Mouse (Mus musculus) hindbrain, embryonic 11.5 days (tissue): ENCODE results near the gene Vstm4. TPM values are rescaled to one million over a fixed set of nuclear protein-coding genes. Genes with fewer than 3 reads are reported as not detected.

Experiments
- ATAC-seq: fragments of 200-750 bp; cut with Nextera tagmentation; 2 replicates; pipeline ENCODE4 v1.8.0; 2017; ENCODE audit warnings: mild to moderate bottlenecking, moderate TSS enrichment, moderate library complexity; ENCODE audit not compliant: low FRiP score
- DNase-seq: peaks from one replicate; pipeline ENCODE4 v3.0.0-alpha.2; 2015; ENCODE audit warnings: low spot score
- H3K27ac ChIP-seq: fragments of 300-500 bp; sonication (generic); 2 replicates; pipeline ENCODE4 v1.5.1; 2014; ENCODE audit warnings: mild to moderate bottlenecking, low read depth, low read length
- H3K27me3 ChIP-seq: fragments of 300-500 bp; sonication (generic); 2 replicates; pipeline ENCODE4 v1.6.1; 2014; ENCODE audit warnings: mild to moderate bottlenecking, low read length, moderate library complexity, mixed read lengths; ENCODE audit not compliant: control insufficient read depth, insufficient read depth
- H3K36me3 ChIP-seq: fragments of 300-500 bp; sonication (generic); 2 replicates; pipeline ENCODE4 v1.6.1; 2014; ENCODE audit warnings: mild to moderate bottlenecking, low read length, moderate library complexity, mixed read lengths; ENCODE audit not compliant: control insufficient read depth, insufficient read depth
- H3K4me1 ChIP-seq: fragments of 300-500 bp; sonication (generic); replicated peaks from 2 replicates; pipeline ENCODE4 v1.6.1; 2014; ENCODE audit warnings: low read length, mixed read lengths; ENCODE audit not compliant: control insufficient read depth, insufficient read depth
- H3K4me2 ChIP-seq: fragments of 300-500 bp; sonication (generic); replicated peaks from 2 replicates; pipeline ENCODE4 v1.6.1; 2014; ENCODE audit warnings: mild to moderate bottlenecking, low read depth, low read length
- H3K4me3 ChIP-seq: fragments of 300-500 bp; sonication (generic); 2 replicates; pipeline ENCODE4 v1.5.1; 2014; ENCODE audit warnings: low read depth, low read length
- H3K9ac ChIP-seq: fragments of 300-500 bp; sonication (generic); 2 replicates; pipeline ENCODE4 v1.6.1; 2014; ENCODE audit warnings: low read depth, low read length
- H3K9me3 ChIP-seq: fragments of 300-500 bp; sonication (generic); 2 replicates; pipeline ENCODE4 v1.6.1; 2016; ENCODE audit warnings: low read length; ENCODE audit not compliant: control insufficient read depth
- whole genome bisulfite sequencing: fragments of 180-500 bp; shearing (Covaris S2); extraction: QIAGEN DNeasy Blood & Tissue Kit; methylation state at CpG from one replicate; pipeline ENCODE4 v1.1.7; 2014; 5-methylcytosine and 5-hydroxymethylcytosine counted together
- polyA plus RNA-seq: library from polyadenylated mRNA; unstranded; fragments of >200 nt; fragmentation: Nextera tagmentation; extraction: Ambion mirVana; gene quantifications from 2 replicates; pipeline ENCODE4 v1.2.1, GENCODE M21; 2014

Gene Vstm4
- polyA plus RNA-seq, 1 experiment from 2014 or later: 3.3 TPM

DNA sequence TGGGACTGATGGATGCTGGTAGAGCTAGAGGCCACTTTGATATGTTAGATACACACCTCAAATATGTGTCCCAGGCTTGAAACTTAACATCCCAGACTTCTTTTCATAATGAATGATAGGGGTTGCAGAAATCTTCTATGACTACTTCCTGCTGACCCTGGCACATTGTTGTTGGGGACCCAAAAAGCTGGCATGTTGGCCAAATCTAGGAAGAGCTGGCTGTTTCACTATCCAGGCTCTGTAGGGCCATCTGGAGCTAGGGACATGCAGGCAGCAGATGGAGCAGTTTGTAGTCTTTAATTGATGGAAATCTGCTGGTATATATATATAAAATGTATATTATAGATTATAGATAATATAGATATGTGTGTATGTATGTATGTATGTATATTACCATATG is 14.5 kb upstream of the Vstm4 start:
- ATAC-seq: no peak
- Histone ChIP-seq H3K4me3 (no peak overlapping the region), H3K4me1 (no peaks in the 10 kb centered on the region), H3K9ac (no peak overlapping the region), H3K27me3 (no peaks in the 10 kb centered on the region), H3K27ac (no peak overlapping the region), H3K36me3 (no peaks in the 10 kb centered on the region), H3K9me3 (no peaks in the 10 kb centered on the region), H3K4me2 (no peak overlapping the region)
- no peak for DNase-seq

DNA sequence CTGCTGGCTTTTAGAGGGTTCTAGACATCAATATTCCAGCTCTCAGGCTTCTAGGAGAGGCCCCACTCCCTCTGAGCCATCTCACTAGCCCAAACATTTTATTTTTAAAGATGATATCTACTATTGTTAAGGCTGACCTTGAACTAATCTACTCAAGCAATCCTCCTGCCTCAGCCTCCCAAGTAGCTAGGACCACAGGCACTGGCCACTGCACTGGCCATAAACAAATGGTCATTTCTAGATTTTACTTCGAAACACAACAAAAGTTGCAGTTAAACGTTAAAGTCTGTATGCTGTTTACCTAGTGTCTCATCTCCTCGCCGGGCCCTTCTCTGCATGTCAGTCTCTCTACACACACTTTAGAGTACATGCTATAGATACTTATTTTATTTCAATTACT is 2.5 kb upstream of the Vstm4 start:
- Histone ChIP-seq H3K27ac (no peak overlapping the region), H3K9ac (no peak overlapping the region), H3K4me3 (no peak overlapping the region), H3K9me3 (no peaks in the 10 kb centered on the region), H3K4me2 (no peak overlapping the region), H3K36me3 (no peaks in the 10 kb centered on the region), H3K4me1 (0 out of 2 replicates have a peak, but pooled peaks cover 2% of the 10 kb centered on the region), H3K27me3 (peaks cover 2% of the 10 kb centered on the region; the same call in 1 of the 2 replicates)
- ATAC-seq: no peak
- WGBS: 92% methylated on average over 4 of the region's 4 CpGs
- no peak for DNase-seq

DNA sequence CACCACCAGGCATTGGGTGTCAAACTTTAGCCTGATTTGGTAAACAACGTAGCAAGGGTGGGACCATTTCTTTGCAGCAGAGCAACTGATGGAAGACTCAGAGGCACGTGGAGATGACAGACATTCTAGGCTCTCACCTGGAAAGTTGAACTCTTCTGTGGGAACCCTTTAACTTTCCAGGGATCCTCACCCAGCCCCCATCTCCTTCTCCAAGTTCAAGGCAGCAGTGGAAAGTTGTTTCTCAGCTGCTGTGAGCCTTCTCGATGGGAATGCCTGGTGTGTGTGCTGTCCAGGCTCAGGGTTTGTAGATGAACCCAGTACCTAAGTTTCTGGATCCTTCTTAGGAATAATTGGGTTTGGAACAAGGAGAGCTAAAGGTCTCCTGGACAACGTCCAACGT is 310 bp upstream of the Vstm4 start:
- Histone ChIP-seq H3K4me3 (peak overlapping the region; percentile 47), H3K27ac (no peak overlapping the region), H3K4me1 (0 out of 2 replicates have a peak, but pooled peaks cover 6% of the 10 kb centered on the region), H3K9me3 (no peaks in the 10 kb centered on the region), H3K4me2 (peak overlapping the region; percentile 93), H3K27me3 (peaks cover 2% of the 10 kb centered on the region; the same call in 1 of the 2 replicates), H3K9ac (no peak overlapping the region; the same call in 1 of the 2 replicates), H3K36me3 (no peaks in the 10 kb centered on the region)
- WGBS: 44% methylated on average over 5 of the region's 5 CpGs
- ATAC-seq (no peak), DNase-seq (no peak)

DNA sequence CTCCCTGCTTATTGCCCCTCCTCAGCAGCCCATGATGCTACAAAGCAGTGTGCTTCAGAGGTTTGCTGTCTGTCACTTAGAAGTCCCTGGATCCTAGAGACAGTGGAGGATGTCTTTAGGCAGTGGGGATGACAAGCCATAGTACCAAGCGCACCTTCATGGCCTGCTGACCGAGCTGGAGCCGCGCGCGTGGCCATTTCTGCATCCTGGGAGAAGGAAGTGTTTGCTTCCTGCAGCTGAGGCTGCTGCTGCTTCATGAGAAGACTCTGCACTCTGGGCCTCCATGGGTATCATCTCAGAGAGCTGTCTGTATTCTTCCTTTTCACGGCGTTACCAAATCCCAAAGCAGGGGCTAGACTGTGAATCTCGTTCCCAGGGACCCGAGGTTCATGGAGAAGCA is 1.8 kb downstream of the Vstm4 start:
- Histone ChIP-seq H3K36me3 (no peaks in the 10 kb centered on the region), H3K27me3 (peaks cover 2% of the 10 kb centered on the region; the same call in 1 of the 2 replicates), H3K4me1 (0 out of 2 replicates have a peak, but pooled peaks cover 8% of the 10 kb centered on the region), H3K4me3 (no peak overlapping the region), H3K4me2 (no peak overlapping the region), H3K9ac (no peak overlapping the region), H3K27ac (no peak overlapping the region), H3K9me3 (no peaks in the 10 kb centered on the region)
- WGBS: 88% methylated on average over 10 of the region's 10 CpGs
- no peak for DNase-seq
- no peak for ATAC-seq

DNA sequence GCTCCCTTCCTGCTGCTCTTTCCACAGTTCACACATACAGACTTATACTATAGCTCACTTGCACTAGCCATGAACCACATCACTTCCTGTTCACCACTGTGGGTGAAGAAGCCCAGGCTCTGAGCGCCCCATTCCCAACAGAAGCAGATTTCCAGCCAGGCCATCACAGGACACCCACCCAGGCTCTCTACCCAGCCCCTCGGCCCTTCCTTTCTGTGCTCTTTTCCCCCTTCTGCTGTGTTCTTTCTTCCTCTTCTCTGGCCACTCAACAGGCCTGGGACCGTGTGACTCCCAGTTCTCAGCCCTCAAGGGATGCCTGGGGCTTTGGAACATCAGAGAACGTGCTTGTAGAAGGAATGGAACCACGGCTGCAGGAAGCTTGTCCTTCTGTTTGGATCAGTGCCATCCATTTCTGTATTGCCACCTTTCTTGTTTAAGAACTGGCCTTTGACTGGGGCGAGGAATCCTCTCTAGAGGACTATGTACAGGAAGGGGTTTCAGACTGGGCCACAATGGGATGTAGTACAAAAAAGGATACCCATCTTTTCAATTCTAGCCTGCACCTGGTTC is 2.5 kb downstream of the Vstm4 start:
- no peaks in the 10 kb centered on the region for H3K36me3 ChIP-seq
- H3K9ac ChIP-seq: no peak overlapping the region
- ATAC-seq: no peak
- WGBS: 79% methylated on average over 6 of the region's 6 CpGs
- peaks cover 2% of the 10 kb centered on the region; the same call in 1 of the 2 replicates for H3K27me3 ChIP-seq
- no peak for DNase-seq
- H3K4me3 ChIP-seq: no peak overlapping the region
- no peak overlapping the region for H3K4me2 ChIP-seq
- H3K9me3 ChIP-seq: no peaks in the 10 kb centered on the region
- H3K27ac ChIP-seq: no peak overlapping the region
- 0 out of 2 replicates have a peak, but pooled peaks cover 8% of the 10 kb centered on the region for H3K4me1 ChIP-seq

DNA sequence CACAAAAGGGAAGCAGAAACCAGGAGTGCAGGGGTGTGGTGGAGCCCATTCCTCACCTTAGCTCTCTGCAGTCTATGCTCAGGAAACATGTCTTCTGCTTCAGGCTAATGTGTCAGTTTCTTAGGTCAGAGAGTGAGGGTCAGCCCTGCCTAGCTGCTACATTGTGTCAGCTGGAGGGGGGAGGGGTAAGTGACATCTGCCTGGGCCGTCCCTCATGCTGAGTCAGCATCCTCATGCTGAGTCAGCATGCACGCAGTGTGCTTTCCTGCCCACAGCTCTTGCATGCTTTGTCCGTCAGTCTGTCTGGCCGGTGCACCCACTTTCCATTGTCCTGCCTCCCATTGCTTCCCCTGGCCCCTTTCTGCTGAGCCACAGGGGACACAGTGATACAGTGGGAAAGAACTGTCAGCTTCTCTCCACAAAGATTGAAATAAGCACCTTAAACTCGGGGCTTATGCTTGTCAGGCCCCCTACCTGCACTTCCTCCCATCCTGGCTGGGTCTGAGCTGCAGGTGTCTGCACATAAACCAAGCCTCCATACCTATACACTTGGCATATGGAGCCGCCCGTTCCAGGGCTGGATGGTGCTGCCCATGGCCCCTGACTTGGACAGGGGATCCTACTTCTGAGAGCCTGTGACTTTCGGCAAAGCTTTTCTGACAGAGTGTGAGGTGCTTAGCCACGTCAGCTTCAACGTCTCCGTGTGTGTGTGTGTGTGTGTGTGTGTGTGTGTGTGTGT is 3.4 kb downstream of the Vstm4 start:
- Histone ChIP-seq H3K4me3 (no peak overlapping the region), H3K9ac (no peak overlapping the region), H3K36me3 (no peaks in the 10 kb centered on the region), H3K4me1 (0 out of 2 replicates have a peak, but pooled peaks cover 8% of the 10 kb centered on the region), H3K9me3 (no peaks in the 10 kb centered on the region), H3K27me3 (peaks cover 2% of the 10 kb centered on the region; the same call in 1 of the 2 replicates), H3K4me2 (no peak overlapping the region), H3K27ac (no peak overlapping the region)
- peak; percentile 55 for DNase-seq
- WGBS: 54% methylated on average over 11 of the region's 11 CpGs
- no peak for ATAC-seq

DNA sequence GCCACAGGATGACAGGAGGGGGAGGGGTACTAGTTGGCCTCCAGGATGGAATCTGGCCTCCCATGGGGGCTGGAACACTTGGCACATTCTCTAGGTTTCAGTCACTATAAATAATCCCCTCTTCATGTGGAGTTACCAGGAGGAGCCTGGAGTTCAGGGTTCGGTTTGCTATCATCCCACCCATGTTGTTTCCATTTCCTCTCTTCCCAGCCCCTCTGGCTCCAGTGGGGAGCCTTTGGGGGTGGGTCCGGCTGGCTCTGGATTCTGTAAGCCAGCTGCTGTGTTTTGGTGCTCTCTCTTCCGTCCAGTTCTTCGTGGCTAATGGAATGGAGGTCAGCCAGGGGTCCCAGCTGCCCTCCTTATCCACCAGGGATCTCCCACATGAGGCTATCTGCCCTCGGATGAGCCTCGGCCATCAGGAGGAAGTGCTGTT is 4.6 kb downstream of the Vstm4 start:
- ATAC-seq (no peak), DNase-seq (no peak)
- H3K36me3 ChIP-seq: no peaks in the 10 kb centered on the region
- H3K4me3 ChIP-seq: no peak overlapping the region
- H3K9me3 ChIP-seq: no peaks in the 10 kb centered on the region
- no peak overlapping the region for H3K4me2 ChIP-seq
- no peak overlapping the region for H3K9ac ChIP-seq
- H3K27ac ChIP-seq: no peak overlapping the region
- peaks cover 2% of the 10 kb centered on the region; the same call in 1 of the 2 replicates for H3K27me3 ChIP-seq
- H3K4me1 ChIP-seq: 0 out of 2 replicates have a peak, but pooled peaks cover 8% of the 10 kb centered on the region
- 34% methylated on average over 6 of the region's 6 CpGs for WGBS

DNA sequence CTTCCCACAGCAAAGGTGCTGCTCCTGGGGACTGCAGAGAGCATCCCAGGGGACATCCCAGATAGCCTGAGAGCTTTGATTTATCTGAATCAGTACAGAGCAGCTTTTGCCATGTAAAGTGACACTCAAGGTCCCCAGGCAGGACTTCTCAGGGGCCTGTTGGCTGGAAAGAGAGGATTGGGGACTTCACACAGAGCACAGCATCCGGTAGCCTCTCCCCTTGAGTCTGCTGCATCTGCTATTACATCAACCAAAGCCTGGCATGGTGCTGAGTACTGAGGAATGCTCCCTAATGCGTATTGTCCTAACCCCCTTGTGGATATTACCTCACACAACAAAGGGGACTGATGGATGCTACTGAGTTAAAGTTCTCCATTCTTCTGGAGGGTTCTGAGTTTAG is 5.1 kb downstream of the Vstm4 start:
- whole genome bisulfite sequencing: 46% methylated on average over 2 of the region's 2 CpGs
- Histone ChIP-seq H3K36me3 (no peaks in the 10 kb centered on the region), H3K9me3 (no peaks in the 10 kb centered on the region), H3K27me3 (peaks cover 2% of the 10 kb centered on the region; the same call in 1 of the 2 replicates), H3K4me3 (no peak overlapping the region), H3K27ac (no peak overlapping the region), H3K4me1 (0 out of 2 replicates have a peak, but pooled peaks cover 8% of the 10 kb centered on the region), H3K4me2 (no peak overlapping the region), H3K9ac (no peak overlapping the region)
- ATAC-seq: no peak
- DNase-seq: no peak
